Mouse (Mus musculus) thymus, adult 18-20 months (tissue): ENCODE data around the gene Cfap58.

Source experiments
- DNase-seq, 2 experiments: peaks; one replicate each; pipeline ENCODE4 v3.0.0; 2022; ENCODE audit warnings: mixed read lengths in 2 of 2

Cfap58 gene

DNA sequence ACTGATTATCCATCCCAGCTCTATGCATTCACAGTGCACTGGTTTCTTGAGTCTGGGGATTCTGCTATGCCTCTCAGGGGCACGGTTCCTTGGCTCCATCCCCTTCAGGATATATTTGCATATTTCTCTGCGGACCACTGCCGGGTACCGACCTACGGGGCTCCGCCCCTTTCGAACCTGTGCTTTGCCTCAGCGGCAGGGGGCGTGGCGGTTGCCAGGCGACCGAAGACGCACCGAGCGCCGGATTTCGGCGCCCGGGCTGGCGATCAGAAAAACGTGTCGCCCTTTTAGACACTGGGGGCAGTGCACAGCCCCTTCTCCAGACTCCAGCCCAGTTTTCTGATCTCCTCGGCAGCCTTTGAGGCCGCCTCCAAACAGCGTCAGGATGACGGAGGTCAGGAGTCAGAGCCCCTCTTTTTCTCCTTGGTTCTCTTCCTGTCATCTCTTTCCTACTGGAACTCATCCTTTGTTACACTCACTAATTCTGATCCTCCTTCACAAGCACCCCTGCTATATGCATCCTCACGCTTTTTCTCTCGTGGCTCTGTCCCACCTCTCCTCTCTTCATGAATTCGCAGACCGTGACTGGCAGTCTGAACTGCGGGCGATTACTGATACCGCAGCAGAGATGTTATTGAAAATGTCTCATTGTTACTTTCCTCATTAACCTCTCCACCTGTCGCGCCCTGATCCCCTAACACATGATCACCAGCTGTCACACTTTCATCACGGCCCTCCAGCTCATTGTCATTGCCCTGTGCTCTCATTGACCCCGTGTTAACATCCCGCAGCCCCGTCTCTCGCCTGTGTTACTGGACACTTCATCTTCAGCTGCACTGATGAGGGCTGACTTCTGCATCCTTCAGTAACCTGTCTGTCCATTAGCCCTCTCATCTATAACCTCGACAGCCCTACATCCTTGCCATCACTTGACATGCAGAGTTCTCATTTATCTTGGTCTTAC is at the start of gene Cfap58:
Gene Cfap58, plus strand, starts transcription at position 233 of the 964 bp plus-strand sequence.
- DNase-seq, result peak; percentile 68 to 70

DNA sequence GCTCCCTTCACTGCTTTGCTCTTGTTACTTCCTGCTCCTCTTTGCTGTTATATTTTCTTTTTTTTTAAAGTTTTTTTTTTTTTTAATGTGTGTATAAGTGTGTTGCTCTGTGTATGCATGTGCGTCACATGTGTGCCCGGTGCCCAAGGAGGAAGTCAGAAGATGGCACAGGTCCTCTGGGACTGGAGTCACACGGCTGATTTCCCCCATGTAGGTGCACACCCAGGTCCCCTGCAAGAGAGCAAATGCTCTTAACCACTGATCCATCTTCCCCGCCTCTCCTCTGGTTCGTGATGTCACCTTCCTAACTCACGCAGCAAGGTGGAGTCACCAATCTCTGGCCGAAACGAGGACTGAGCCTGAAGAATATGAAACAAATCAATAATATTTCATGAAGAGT is 49.4 kb upstream of the Cfap58 start:
- peak in 1 of 2 experiments; percentile 44 for DNase-seq

DNA sequence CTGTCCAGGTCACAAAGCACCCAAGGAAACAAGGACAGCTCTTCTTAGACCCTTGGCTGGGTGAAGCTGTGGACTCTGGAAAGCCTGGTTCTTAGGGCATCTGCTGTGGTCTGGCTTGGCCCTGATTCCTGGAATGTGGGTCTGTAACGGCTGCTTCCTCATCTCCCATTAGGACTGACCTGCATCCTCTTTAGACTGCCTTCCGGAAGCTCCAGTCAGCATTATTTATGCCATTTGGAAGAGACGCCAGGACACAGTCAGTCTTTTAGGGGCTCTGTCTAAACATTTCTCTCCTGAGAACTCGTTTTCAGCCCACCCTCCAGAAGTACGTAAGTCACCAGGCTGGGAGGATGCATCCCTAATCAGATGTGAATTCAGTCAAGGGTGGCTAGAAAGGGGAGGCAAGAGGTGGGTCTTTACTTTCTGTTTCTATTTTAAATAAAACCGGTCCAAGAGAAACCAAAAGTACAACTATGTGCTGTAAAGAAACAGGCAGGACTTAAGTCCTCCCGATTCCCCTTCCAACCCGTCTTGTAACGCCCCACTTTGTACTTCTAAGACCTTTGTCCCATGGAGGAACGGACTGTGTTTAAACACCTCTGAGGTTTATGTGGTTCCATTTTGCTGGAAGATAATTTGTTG is 46.9 kb upstream of the Cfap58 start:
- no peak for DNase-seq

DNA sequence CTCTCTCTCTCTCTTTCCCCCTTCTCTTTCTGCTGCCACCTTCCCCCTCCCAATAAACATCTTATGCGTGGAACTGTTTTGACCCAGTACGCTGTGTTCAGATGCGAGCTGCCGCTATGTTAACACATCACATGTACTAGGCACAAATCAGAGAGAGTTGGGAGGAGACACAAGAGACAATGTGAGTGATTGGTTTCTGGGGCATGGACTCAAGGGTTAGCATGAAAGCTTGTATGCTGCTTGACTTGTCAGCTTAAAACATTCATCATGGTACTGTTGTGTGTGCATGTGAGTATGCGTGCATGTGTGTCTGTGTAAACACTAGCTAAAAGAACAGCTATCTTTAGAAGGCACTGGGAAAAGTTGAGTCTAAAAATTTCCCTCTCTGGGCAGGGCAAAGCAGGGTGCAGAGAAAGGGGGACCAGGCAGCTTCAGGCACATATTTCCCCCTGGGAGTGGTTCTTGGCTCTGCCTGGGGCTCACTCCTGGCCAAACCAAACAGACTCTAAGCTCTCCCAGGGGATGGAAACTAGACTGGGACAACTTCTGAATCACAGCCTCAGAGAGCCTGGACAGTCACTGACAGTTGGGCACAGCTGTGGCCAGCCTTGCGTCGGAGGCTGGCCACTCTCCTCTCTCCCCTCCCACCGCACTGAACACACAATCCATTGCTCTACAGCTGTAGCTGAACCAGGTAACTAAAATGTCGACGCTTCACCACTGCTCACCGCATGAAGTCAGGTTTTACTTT is 45.7 kb upstream of the Cfap58 start:
- DNase-seq, result no peak

DNA sequence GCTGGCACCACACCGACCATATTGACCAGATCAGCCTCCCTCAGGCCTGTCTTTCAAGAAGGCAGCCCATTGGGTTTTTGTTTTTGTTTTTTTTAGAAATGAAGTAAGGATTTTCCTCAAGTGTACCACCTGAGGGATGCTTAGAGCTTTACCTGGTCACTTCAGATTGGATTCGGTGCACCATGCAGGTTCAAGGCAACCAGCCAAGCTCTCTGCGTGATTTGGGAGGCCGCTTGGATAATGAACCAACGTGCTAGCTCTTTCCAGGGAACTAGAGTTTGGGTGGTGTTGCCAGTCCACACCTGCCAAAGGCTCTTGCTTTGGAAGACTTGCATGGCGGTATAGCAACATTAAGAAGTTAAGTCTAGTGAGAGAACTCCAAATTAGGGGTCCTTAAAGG is 44.4 kb upstream of the Cfap58 start:
- no peak for DNase-seq

DNA sequence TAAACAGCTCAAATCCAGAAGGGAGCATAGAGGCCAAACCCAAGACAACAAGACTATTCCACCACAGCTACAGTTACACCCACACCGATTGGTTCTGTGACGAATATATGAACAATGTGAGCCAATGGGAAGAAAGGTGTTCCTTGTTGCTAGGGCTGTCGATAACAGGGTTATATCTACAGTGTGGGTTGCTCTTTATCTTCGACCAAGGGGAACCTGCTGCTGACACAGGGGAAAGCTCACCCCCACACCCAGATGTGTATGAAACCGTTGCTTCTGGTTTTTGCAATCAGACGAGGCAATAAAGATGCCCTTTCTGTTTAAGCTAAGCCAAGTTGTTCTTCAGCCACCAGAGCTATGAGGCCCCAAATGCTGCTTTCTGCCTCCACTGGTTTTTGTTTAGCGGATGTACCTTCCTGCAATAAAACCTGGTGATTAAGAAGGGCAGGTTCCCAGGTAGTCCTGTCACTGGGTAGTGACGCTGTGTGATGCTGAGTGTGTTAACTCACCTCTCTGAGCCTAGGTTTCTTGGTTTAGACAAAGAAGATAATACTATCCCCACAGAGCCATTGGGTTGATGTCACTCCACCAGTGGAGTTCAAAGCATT is 38.9 kb upstream of the Cfap58 start:
- no peak for DNase-seq

DNA sequence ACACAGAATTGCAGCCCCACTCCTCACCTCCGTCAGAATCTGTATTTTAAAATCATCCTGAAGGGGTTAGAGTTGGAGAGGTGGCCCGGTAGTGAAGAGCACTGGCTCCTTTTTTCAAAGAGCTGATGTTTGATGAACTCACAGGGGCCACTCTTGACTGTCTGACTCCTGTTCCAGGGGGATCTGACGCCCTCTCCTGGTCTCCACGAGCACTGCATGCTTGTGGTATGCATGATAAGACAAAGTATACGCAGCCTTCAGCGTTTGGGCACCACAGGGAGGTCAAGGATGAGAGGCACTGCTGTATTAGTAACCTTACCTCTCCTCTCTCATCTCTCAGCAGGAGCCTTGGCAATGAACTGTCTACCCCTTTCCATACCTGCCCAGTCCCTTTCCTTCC is 37.5 kb upstream of the Cfap58 start:
- no peak for DNase-seq

DNA sequence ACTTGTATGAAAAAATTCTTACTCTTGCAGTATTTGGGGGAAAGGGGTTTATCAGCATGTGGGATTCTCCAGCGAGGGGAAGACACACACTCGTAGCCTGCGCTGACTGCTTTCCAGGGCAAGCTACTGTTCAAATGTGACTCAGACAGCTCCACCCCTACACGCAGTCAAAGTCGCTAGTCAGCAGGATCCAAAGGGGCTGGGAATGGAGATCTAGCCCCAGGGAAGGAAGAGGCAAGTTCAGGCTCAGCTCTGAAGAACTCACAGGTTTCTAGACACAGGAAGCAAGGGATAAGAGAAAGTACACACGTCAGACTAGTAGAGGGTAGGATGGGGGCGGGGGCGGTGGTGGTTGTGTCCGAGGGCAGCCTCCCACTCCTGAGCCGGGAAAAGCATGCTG is 36.9 kb upstream of the Cfap58 start:
- DNase-seq, result no peak

DNA sequence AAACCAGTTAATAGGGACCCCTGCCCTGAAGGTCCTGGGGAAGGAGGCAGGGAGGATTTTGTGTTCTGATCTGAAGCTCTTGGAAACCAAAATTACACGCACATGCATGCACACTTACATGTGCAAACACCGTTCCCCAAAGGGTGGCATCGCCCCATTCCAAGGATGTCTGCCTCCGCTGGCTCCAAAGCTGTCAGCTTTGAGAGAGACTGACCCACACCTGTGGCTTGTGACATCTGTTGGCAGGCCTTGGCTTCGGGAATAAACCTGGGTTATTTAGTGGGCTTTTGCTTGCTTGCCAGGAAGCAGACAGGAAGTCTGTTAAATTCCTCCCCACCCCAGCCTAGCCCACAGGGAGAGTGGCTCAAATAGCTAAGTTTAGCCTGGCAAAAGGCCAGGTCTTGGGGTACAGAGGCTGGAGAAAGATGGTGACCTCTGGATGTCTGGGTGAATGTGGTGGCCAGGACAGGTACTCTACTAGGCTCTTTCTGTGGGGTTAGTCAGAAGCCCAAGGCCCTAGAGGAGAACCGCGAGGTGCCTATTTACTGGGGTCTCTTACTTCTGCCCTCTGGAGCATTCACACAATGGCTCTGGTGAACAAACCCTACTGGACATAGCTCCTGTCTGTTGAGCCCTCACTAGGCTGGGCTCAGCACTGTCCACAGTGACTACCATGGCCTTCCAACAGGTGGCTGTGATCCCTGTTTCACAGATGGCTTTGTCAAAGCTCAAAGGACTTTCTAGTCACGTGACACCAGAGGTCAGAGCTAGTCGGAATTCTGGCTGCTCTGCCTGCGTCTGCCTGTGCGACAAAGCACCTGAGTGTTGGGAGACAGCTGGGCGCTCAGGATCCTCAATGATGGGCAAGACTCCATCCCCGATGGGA is 34.9 kb upstream of the Cfap58 start:
- no peak for DNase-seq

DNA sequence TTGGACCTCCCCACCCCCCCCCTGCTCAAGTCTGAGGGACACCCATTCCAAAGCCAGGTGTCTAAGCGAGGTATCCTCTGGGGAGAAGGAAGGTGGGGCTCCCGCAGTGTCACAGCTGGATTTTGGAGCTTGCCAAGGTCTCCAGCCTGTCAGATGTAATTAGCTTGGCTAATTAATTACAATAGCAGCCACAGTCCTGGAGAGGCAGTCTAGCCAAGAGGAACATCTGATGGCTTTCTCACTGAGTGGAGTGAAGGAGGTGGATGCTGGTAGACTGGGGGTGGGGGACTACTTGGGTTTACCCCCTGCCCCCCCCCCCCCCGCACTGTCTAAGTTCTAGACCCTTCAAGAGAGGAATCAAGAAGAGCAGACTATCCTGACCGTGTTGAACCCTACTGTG is 33.8 kb upstream of the Cfap58 start:
- no peak for DNase-seq

DNA sequence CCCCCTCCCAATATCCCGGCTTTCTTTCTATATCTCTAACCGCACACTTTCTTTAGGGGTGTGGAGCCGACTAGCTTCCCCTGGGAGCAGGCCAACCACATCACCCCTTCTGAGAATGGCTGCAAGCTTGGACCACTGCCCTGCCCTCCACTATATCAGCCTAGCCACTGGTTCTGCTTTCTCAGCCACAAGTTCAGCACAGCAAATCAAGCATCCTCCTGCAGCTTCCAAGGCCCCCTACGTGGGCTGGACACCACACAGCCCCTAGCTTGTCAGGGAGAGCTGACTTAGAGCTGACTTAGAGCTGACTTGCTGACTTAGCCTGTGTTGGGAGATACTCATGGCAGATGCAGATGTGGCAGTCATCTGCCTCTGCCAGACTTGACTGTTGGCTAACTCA is 32.4 kb upstream of the Cfap58 start:
- no peak for DNase-seq

DNA sequence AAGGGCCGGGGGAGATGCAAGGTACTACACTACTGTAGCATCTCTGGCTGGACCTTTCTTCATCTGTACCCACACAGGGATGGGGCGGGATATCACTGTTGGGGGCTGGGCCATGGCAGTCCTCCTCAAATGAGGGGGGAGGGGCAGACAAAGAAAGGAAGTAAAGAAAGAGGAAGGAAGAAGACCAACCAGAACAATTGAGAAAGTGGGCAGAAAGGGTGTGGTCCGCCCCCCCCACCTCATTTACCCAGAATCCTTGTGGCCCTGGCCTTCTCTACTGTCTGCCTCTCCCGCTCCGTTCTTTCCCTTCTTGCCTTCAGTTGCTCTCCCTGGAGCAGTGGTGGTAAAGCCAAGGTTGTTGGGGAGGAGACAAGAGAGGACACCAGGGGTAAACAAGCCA is 31.9 kb upstream of the Cfap58 start:
- DNase-seq, result no peak

DNA sequence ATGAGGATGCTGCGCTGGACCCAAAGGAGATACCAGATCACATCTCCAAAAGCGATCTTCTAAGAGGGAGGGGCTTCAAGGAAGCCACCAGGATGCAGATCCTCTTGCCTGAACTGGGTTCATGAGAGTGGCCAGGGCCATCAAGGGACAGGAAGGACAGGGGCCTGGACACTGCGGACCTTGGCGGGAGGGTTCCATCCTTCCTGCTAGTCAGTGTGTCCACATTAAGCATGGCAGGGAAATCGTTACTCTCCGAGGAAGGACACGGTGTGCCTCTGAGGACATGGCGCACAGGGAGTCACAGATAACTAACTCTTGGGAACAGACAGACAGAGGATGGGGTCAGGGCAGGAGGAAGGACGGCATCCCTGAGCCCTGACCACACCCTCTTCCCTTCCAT is 29.9 kb upstream of the Cfap58 start:
- no peak for DNase-seq

DNA sequence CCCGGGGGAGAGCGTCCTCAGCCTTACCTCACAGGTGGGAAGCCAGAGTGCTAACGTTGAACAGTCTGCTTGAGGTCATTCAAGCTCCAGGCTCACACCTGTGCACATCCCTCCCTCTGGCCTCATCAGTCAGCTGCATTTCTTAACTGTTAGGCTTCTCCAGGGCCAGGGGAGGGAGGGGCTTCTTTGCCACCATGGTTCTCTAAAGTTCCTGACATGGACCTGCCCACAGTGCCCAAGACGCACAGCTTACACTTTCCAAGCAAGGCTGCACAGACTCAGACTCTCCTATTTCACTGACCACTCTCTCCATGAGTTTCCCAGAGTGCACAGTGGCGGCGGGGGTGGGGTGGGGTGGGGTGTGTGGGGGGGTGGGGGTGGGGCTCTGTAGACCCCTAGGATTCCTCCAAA is 28.5 kb upstream of the Cfap58 start:
- DNase-seq, result no peak

DNA sequence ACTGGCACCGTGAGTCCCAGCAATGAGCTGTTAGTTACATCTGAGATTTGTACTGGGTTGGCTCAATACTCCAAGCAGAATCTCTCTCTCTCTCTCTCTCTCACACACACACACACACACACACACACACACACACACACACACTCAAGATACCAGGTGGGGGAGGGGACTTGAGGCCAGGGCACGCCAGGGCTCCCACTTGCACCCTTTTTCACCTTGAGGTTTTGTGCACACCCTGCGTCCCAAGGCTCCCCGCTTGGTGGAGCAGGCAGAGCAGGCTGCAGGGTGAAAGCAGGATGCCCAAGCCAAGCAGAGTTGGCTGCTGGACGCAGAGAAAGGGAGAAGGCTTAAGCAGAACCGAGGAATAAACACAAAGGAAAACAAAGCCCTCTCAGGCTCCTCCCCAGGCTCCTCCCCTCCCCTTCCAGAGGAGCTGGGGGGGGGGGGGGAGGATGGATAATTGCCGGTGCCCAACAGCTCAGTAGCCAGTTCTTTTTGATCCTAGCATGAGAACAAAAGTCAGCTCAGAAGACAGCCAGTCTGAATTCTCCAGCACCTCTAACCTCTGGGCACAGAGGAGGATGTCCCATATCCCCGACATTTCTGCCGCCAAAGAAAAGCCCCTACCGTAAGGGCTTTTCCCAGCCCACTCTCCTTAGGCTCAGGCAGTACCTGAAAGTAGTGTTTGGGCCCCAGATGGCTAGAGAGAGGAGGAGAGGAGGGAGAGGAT is 27.9 kb upstream of the Cfap58 start:
- no peak for DNase-seq

DNA sequence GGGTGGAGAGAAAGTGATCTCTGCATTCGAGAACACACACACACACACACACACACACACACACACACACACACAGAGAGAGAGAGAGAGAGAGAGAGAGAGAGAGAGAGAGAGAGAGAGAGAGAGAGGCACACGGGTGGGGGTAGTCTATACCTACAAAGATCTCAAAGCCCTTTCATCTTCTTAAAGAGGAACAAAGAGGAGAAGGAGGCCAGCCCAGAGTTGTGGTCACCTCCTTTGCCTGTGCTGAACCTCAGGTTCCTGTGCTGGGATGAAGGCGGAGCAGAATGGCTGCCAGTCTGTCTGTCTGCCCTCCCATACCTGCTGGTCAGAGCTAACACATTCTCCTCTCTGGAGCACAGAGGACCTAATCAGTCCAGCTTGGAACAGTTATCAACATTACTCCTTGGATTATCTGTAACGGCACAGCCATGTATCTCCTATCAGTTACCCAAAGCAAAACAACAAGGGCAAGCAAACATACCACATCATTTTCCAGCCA is 27.3 kb upstream of the Cfap58 start:
- DNase-seq, result peak in 1 of 2 experiments; percentile 40

DNA sequence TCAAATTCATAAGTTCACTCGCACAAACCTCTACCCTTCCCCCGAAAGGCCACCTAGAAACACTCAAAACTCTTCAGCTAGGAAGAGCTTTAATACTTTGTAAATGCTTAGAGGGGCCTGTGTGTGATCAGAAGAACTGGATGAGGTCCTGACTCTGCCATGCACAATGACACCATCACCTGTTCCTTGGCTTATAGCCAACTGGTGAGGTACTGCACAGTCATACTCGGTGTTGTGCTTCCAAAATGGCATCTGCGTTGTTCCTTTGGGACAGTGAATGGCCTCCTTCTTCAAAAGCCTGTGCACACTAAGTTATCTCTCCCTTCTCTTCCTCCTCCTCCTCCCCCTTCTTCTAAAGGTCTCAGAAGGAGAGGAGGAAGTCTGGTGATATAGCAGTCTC is 26.7 kb upstream of the Cfap58 start:
- no peak for DNase-seq

DNA sequence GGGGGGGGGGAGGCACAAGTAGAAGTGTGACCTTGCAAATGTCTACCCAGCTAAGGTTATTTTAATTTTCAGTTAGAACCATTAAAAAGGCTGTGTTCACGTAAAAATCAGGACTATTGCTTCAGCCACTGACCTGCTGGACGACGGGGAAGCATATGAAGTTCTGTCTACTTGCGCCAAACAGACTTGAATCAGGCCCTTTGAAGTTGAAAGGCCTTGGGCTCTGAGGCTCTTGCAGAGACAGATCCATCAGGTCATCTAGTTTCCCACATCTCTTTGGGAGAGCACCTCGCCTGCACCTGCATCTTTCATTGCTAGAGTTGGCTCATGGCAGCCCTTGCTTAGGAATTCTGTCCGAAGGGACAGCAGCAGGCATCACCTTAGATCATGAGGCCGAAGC is 24.1 kb upstream of the Cfap58 start:
- DNase-seq, result no peak

DNA sequence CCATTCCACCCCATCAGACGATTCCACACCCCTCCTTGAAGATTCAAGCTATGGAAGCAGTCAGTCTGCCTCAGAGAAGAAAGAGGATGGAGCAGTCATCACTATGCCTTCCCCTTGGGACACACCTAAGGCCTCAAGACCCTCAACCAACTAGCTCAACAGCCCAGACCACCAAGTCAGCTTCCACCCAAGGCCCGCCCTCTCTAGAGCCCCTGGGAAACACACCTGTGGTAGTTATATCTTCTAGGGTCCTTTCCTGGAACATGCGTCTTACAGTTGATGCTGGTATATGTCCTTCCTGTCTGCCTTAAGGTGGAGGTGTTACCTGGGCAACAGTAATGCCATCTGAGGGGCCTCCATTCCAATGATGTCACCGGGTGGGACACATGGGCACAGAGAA is 23.3 kb upstream of the Cfap58 start:
- no peak for DNase-seq

DNA sequence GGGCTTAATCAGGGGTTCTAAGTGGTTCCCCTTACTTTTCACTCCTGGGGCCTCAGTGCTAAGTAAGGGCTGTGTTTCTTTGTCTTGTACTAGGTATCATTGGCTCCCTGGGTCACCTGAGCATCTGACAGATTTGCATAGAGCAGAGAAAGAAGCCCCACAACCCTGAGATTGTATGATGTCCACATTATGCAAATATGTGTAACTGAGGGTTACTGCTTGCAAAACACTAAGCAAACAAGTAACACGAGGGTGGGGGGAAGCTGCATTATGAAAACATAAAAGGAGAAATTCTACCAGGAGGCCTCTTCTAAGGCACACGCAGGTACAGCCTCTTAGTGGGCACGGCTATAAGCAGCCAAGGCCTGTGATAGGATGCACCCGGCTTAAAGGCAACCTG is 22.2 kb upstream of the Cfap58 start:
- DNase-seq, result no peak

DNA sequence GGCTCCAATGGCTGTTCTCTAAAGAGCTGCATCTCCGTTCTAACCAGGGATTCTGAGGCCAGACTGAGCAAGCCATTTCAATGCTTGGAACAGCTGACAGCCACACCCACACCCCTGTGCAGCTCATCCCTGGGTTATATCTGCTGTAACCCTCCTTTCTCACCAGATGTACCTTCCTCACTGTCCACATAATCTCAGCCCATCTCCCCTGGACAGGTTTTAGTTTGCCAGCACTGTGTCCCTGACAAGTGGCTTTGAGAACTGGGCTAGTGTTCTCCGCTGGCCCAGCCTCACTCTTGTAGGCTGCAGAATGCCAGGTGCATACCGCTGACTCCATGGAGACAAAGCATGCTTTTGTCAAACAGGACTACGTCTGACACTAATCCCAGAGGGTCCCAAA is 20.1 kb upstream of the Cfap58 start:
- DNase-seq, result no peak
